Mouse (Mus musculus): ENCODE measurements at regions not wholly inside any gene's neighbourhood (a gene's known extent, or its start where the extent isn't known, plus 50 kb on each side); places are given as distances from the start of the nearest gene placed in this dataset.
"Not testable (repeated sequence)": the region's sequence is repeated elsewhere in the genome, so short reads cannot be mapped to it uniquely, and the experiment has no call there.

- DNase-seq (ENCODE audit: low spot score in 2 of 2), result no peak
These were observed 240.6 kb downstream of the Ano6 start for GRCm38 (mm10) chr15:96031085-96031780.

- DNase-seq (ENCODE audit: low spot score in 2 of 2), result no peak
These were observed 244.6 kb downstream of the Ano6 start for GRCm38 (mm10) chr15:96035273-96035672.

GRCm38 (mm10) chr15:96045561-96045960, 241.8 kb upstream of the Arid2 start:
- no peak for DNase-seq (ENCODE audit: low spot score in 2 of 2)

- DNase-seq (ENCODE audit: low spot score in 2 of 2), result no peak
These were observed 240.7 kb upstream of the Arid2 start for GRCm38 (mm10) chr15:96046651-96047050.

- no peak for DNase-seq (ENCODE audit: low spot score in 2 of 2)
These were observed 236.9 kb upstream of the Arid2 start for GRCm38 (mm10) chr15:96050416-96050815.

GRCm38 (mm10) chr15:96052586-96052985, 234.7 kb upstream of the Arid2 start:
- no peak for DNase-seq (ENCODE audit: low spot score in 2 of 2)

GRCm38 (mm10) chr15:96055361-96055760, 232.0 kb upstream of the Arid2 start:
- DNase-seq (ENCODE audit: low spot score in 2 of 2), result no peak

- DNase-seq (ENCODE audit: low spot score in 2 of 2), result no peak
These were observed 231.4 kb upstream of the Arid2 start for GRCm38 (mm10) chr15:96055796-96056473.

- no peak for DNase-seq (ENCODE audit: low spot score in 2 of 2)
These were observed 227.7 kb upstream of the Arid2 start for GRCm38 (mm10) chr15:96059623-96060022.

- DNase-seq (ENCODE audit: low spot score in 2 of 2), result no peak
These were observed 222.7 kb upstream of the Arid2 start for GRCm38 (mm10) chr15:96064499-96065217.

- DNase-seq (ENCODE audit: low spot score in 2 of 2), result no peak
These were observed 211.7 kb upstream of the Arid2 start for GRCm38 (mm10) chr15:96075615-96076014.

- no peak for DNase-seq (ENCODE audit: low spot score in 2 of 2)
These were observed 209.6 kb upstream of the Arid2 start for GRCm38 (mm10) chr15:96077756-96078155.

GRCm38 (mm10) chr15:96078580-96078979, 208.7 kb upstream of the Arid2 start:
- no peak for DNase-seq (ENCODE audit: low spot score in 2 of 2)

- no peak for DNase-seq (ENCODE audit: low spot score in 2 of 2)
These were observed 197.6 kb upstream of the Arid2 start for GRCm38 (mm10) chr15:96089676-96090075.

- no peak for DNase-seq (ENCODE audit: low spot score in 2 of 2)
These were observed 190.9 kb upstream of the Arid2 start for GRCm38 (mm10) chr15:96096438-96096837.

GRCm38 (mm10) chr15:96098821-96099220, 188.5 kb upstream of the Arid2 start:
- DNase-seq (ENCODE audit: low spot score in 2 of 2), result no peak

GRCm38 (mm10) chr15:96099844-96100640, 187.3 kb upstream of the Arid2 start:
- DNase-seq (ENCODE audit: low spot score in 2 of 2), result not testable (repeated sequence)

GRCm38 (mm10) chr15:96103737-96104136, 183.6 kb upstream of the Arid2 start:
- DNase-seq (ENCODE audit: low spot score in 2 of 2), result no peak

GRCm38 (mm10) chr15:96107503-96107902, 179.8 kb upstream of the Arid2 start:
- no peak for DNase-seq (ENCODE audit: low spot score in 2 of 2)

- DNase-seq (ENCODE audit: low spot score in 2 of 2), result no peak
These were observed 174.2 kb upstream of the Arid2 start for GRCm38 (mm10) chr15:96113091-96113490.

- DNase-seq (ENCODE audit: low spot score in 2 of 2), result no peak
These were observed 172.7 kb upstream of the Arid2 start for GRCm38 (mm10) chr15:96114616-96115015.

- peak; percentile 38 to 41 for DNase-seq (ENCODE audit: low spot score in 2 of 2)
These were observed 172.1 kb upstream of the Arid2 start for GRCm38 (mm10) chr15:96115196-96115595.
